Mouse (Mus musculus): Measurements from ENCODE around the gene Fam89b.

Fam89b gene

DNA sequence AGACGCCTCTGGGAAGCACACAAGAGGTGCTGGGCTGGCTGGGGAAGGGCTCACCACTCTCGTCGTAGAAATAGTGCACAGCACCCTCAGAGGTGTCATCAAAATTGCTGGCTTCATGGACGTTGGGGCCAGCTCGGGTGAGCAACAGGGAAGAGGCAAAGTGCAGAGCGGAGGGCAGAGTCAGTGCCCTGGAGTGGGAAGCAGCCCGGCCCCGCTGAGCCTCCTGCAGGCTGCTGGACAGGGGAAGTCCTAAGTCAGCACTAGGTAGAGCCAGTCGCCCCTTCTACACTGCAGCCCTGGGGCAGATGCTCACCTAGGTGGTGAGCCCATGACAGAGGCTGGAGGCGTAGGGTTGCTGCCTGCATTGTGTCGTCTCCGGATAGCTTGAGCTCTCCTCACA lies 45.2 kb downstream of the Fam89b start:
- DNase-seq (ENCODE audit: low read depth), result no peak

DNA sequence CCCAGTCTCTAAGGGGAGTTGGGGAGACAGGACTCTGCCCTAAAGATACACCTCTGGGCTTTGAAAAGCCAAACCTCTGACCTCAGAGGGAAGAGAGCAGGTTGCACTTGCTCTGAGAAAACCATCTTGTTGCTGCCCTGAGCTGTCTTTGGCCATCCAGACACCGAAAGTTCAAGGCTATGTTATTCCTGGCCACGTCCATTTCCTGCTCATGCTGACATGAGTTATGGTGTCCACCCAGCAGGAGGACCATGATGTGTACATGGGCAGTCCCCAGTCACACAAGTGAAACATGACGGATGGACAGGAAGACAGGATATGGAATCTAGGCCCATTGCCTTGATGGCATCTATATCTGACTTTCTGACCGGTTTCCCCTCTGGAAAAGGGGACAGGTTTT lies 49.0 kb downstream of the Fam89b start:
- no peak for DNase-seq (ENCODE audit: low read depth)
